Mouse (Mus musculus): ENCODE results near the gene Xlr3a.

- TF ChIP-seq CTCF (IDR thresholded peaks at IDR 0.05) (no peak), EP300 (IDR thresholded peaks at IDR 0.05; ENCODE audit: insufficient read depth, low read depth, low read length) (no peak), POLR2A (IDR thresholded peaks at IDR 0.05; ENCODE audit: insufficient read depth, low read depth, low read length) (no peak)
These were observed 35.4 kb downstream of the Xlr3a start for GRCm38 (mm10) chrX:73061528-73061927.

All from heart, adult 2 months (tissue).